Mouse (Mus musculus) stomach, postnatal 0 days (tissue): ENCODE results near the gene Slc16a10.

Experiments used
- CTCF ChIP-seq: IDR thresholded peaks from 2 replicates; pipeline ENCODE4 v1.5.1; 2016; ENCODE audit warnings: antibody characterized with exemption, low read depth, mild to moderate bottlenecking, moderate library complexity
- EP300 ChIP-seq: optimal IDR thresholded peaks from 2 replicates; pipeline ENCODE3; 2016; ENCODE audit warnings: antibody characterized with exemption

- TF ChIP-seq CTCF (no peak), EP300 (no peak)
Observed at GRCm38 (mm10) chr10:40079256-40079655, 62.8 kb downstream of the Slc16a10 start.
